Mouse (Mus musculus) heart, adult 8-10 months (tissue): ENCODE measurements around the gene Unc93a. TPM values are rescaled to one million over a fixed set of nuclear protein-coding genes. Genes with fewer than 3 reads are reported as not detected.
"Not testable (repeated sequence)": the region's sequence is repeated elsewhere in the genome, so short reads cannot be mapped to it uniquely, and the experiment has no call there.

Experiments used
- DNase-seq: peaks from one replicate; pipeline ENCODE4 v3.0.0; 2022; ENCODE audit warnings: low spot score
- total RNA-seq, 4 experiments: library from RNA; stranded (reverse); gene quantifications; 2 replicates each; pipeline ENCODE4 v1.2.4; 2022

Unc93a gene
- total RNA-seq, 4 experiments from 2014 or later = not detected

GRCm38 (mm10) chr17:13069227-13069626 is 62.4 kb downstream of the Unc93a start:
- not testable (repeated sequence) for DNase-seq

DNA sequence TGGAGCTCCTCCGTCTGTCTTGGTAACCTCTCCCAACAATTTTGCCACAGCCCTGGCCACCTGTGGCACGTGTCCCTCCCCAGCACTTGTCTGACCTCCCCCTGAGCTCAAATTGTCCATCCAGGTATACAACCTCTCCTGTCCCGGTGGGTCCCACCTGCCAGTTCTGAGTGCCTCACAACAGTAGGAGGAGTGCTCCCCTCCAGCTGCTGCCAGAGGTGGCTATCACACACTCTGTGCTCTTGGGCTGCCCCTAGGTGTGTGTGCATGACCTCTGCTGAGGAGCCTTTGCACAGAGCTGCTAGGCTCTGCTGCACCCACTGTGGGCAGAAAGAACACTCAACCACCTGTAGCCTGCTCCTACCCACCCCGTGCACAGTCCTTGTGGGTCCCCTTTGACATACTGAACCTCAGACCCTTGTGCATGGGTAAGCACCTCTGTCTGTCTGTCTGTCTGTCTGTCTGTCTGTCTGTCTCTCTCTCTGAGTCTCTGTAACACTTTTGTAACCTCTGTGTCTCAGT is 63.7 kb downstream of the Unc93a start:
- DNase-seq = not testable (repeated sequence)

GRCm38 (mm10) chr17:13062882-13063281 is 68.7 kb downstream of the Unc93a start:
- not testable (repeated sequence) for DNase-seq

- not testable (repeated sequence) for DNase-seq
These were observed 70.8 kb downstream of the Unc93a start, which contains the start of gene Tcp10b for GRCm38 (mm10) chr17:13060804-13061203. TSS of gene Tcp10b (plus strand) at chr17:13061104.

Other genes starting within 250 kb of the Unc93a start
- gene Pnldc1, start 221.6 kb downstream of the Unc93a start, total RNA-seq = under 1 TPM; 0.30 to 0.94 (median 0.54) TPM
- gene Tcp1, start 216.1 kb downstream of the Unc93a start, total RNA-seq = 100 to 1,000 TPM; 173 to 191 (median 185) TPM
- gene Mrpl18, start 215.5 kb downstream of the Unc93a start, total RNA-seq = 100 to 1,000 TPM; 161 to 175 (median 169) TPM
- gene Acat3, start 191.2 kb downstream of the Unc93a start, total RNA-seq = under 1 TPM in 1 of 4 experiments, not detected in 3; 0.12 TPM
- gene Acat2, start 171.1 kb downstream of the Unc93a start, total RNA-seq = 1 to 10 TPM; 4.2 to 7.1 (median 6.1) TPM
- gene Wtap, start 137.6 kb downstream of the Unc93a start, total RNA-seq = 10 to 100 TPM; 31.7 to 33.9 (median 32.4) TPM
- 1,000 to 10,000 TPM; 1,030 to 1,116 (median 1,059) TPM for gene Sod2, start 125.0 kb downstream of the Unc93a start, total RNA-seq
- not detected for gene Gpr31b, start 79.5 kb downstream of the Unc93a start, total RNA-seq
- under 1 TPM in 2 of 4 experiments, not detected in 2; 0.11 to 0.34 TPM for gene Tcp10b, start 70.7 kb downstream of the Unc93a start, total RNA-seq
- not detected for gene Smok2a, start 89.4 kb upstream of the Unc93a start, total RNA-seq
- gene Smok2b, start 98.4 kb upstream of the Unc93a start, total RNA-seq = not detected
- gene Tcp10c, start 222.8 kb upstream of the Unc93a start, total RNA-seq = not detected